Comparison of ENCODE assay signal across 16 mouse cellular contexts in genomic region chr14:24216678-24217361, GRCm38 (mm10). TPM values are rescaled to one million over a fixed set of nuclear protein-coding genes. Genes with fewer than 3 reads are reported as not detected.
DNase-seq lines count a peak whose midpoint lies in the region; ATAC-seq and TF ChIP-seq lines count a peak whose summit lies in the region.
"Had no signal": no experiment of that assay in that cellular context is flagged by ENCODE, and none has a peak within 500 bp of the region (broad histone marks: within the 10 kb centered on the region; RNA-seq: fewer than 3 reads in every experiment).

No protein-coding gene starts in this region.

- no peak for TF ChIP-seq EP300 in liver, postnatal 0 days (IDR thresholded peaks at IDR 0.05; ENCODE audit: low read depth)

- H3K4me1 ChIP-seq in heart, embryonic 15.5 days (replicated peaks), result peaks cover 48% of the 10 kb centered on the region
- H3K4me1 ChIP-seq in liver, embryonic 11.5 days (replicated peaks; ENCODE audit: control insufficient read depth, insufficient read depth, low read length), result peaks cover 23% of the 10 kb centered on the region
- no peaks in the 10 kb centered on the region; the same call in 1 of the 2 replicates for H3K4me1 ChIP-seq in liver, postnatal 0 days (ENCODE audit: insufficient read depth)
- H3K4me1 ChIP-seq in embryonic facial prominence, embryonic 14.5 days (ENCODE audit: control insufficient read depth, insufficient read depth, low read length), result peaks cover 63% of the 10 kb centered on the region
- peaks cover 83% of the 10 kb centered on the region for H3K4me1 ChIP-seq in limb, embryonic 13.5 days

- no peaks in the 10 kb centered on the region for H3K36me3 ChIP-seq in heart, embryonic 15.5 days
- H3K36me3 ChIP-seq in liver, embryonic 11.5 days (ENCODE audit: control insufficient read depth, insufficient read depth, low read length), result no peaks in the 10 kb centered on the region
- no peaks in the 10 kb centered on the region for H3K36me3 ChIP-seq in liver, postnatal 0 days (replicated peaks; ENCODE audit: insufficient read depth, low read length)
- no peaks in the 10 kb centered on the region for H3K36me3 ChIP-seq in embryonic facial prominence, embryonic 14.5 days (ENCODE audit: control insufficient read depth, insufficient read depth, low read length)
- H3K36me3 ChIP-seq in limb, embryonic 13.5 days, result no peaks in the 10 kb centered on the region
- H3K36me3 ChIP-seq: liver, embryonic 13.5 days; neural tube, embryonic 13.5 days had no signal

- ATAC-seq in heart, embryonic 15.5 days (replicated peaks; ENCODE audit: insufficient number of reproducible peaks, insufficient read depth, low FRiP score, low read depth), result 0 out of 2 replicates have a peak, but pooled peaks have one; percentile 11
- ATAC-seq in liver, embryonic 11.5 days (replicated peaks; ENCODE audit: low FRiP score), result no peak
- ATAC-seq in liver, postnatal 0 days, result no peak
- ATAC-seq in embryonic facial prominence, embryonic 14.5 days (ENCODE audit: low read depth), result no peak
- ATAC-seq in limb, embryonic 13.5 days (ENCODE audit: low FRiP score, low read depth), result 0 out of 2 replicates have a peak, but pooled peaks have one; percentile 9
- ATAC-seq: CD4-positive, CD25-positive, alpha-beta regulatory T cell, adult 4 months had no signal

- H3K4me3 ChIP-seq in heart, embryonic 15.5 days, result no peak overlapping the region
- H3K4me3 ChIP-seq in liver, embryonic 11.5 days (ENCODE audit: low read depth, low read length), result no peak overlapping the region
- no peak overlapping the region for H3K4me3 ChIP-seq in liver, postnatal 0 days (ENCODE audit: low read depth, low read length)
- no peak overlapping the region for H3K4me3 ChIP-seq in embryonic facial prominence, embryonic 14.5 days (ENCODE audit: low read depth, low read length)
- H3K4me3 ChIP-seq in limb, embryonic 13.5 days, result no peak overlapping the region
- H3K4me3 ChIP-seq: left cerebral cortex, adult 2 months; liver, embryonic 13.5 days; neural tube, embryonic 13.5 days had no signal

- TF ChIP-seq CTCF in liver, postnatal 0 days (IDR thresholded peaks at IDR 0.05; ENCODE audit: low read depth), result no peak

- no peak overlapping the region for H3K4me2 ChIP-seq in heart, embryonic 15.5 days
- H3K4me2 ChIP-seq in liver, embryonic 11.5 days, result peak overlapping the region; percentile 23; the same call in 1 of the 2 replicates
- H3K4me2 ChIP-seq in liver, postnatal 0 days (ENCODE audit: low read depth, low read length), result no peak overlapping the region
- no peak overlapping the region for H3K4me2 ChIP-seq in embryonic facial prominence, embryonic 14.5 days (ENCODE audit: low read depth, low read length)
- peak overlapping the region; percentile 40 for H3K4me2 ChIP-seq in limb, embryonic 13.5 days (replicated peaks)
- H3K4me2 ChIP-seq: liver, embryonic 13.5 days; neural tube, embryonic 13.5 days had no signal

- H3K27me3 ChIP-seq in heart, embryonic 15.5 days, result no peaks in the 10 kb centered on the region
- 0 out of 2 replicates have a peak, but pooled peaks cover 6% of the 10 kb centered on the region for H3K27me3 ChIP-seq in liver, embryonic 11.5 days (replicated peaks; ENCODE audit: control insufficient read depth, insufficient read depth, low read length)
- H3K27me3 ChIP-seq in liver, postnatal 0 days (ENCODE audit: insufficient read depth, low read length), result no peaks in the 10 kb centered on the region
- no peaks in the 10 kb centered on the region for H3K27me3 ChIP-seq in embryonic facial prominence, embryonic 14.5 days (replicated peaks; ENCODE audit: control insufficient read depth, insufficient read depth, low read length)
- no peaks in the 10 kb centered on the region for H3K27me3 ChIP-seq in limb, embryonic 13.5 days
- H3K27me3 ChIP-seq: neural tube, embryonic 13.5 days had no signal

- DNase-seq in heart, postnatal 14 days, result no peak
- no peak for DNase-seq in liver, embryonic 11.5 days (ENCODE audit: low spot score)
- no peak for DNase-seq in liver, postnatal 0 days
- DNase-seq in embryonic facial prominence, embryonic 14.5 days (ENCODE audit: low spot score), result peak; percentile 26
- DNase-seq in adrenal gland, postnatal 14 days, result no peak
- DNase-seq: cerebellum, adult 2 months; embryo, embryonic 11 days; gastrocnemius, postnatal 36 days; liver, embryonic 13.5 days; lung, postnatal 4 days; midbrain, embryonic 14.5 days had no signal

- no peak overlapping the region for H3K27ac ChIP-seq in heart, embryonic 15.5 days
- H3K27ac ChIP-seq in liver, embryonic 11.5 days (ENCODE audit: low read depth, low read length), result peak overlapping the region; percentile 21; the same call in 1 of the 2 replicates
- H3K27ac ChIP-seq in liver, postnatal 0 days (ENCODE audit: low read depth), result no peak overlapping the region
- no peak overlapping the region for H3K27ac ChIP-seq in embryonic facial prominence, embryonic 14.5 days (replicated peaks; ENCODE audit: low read depth, low read length)
- H3K27ac ChIP-seq in limb, embryonic 13.5 days, result no peak overlapping the region; the same call in 1 of the 2 replicates
- H3K27ac ChIP-seq: left cerebral cortex, adult 2 months; liver, embryonic 13.5 days; neural tube, embryonic 13.5 days had no signal

- no peaks in the 10 kb centered on the region for H3K9me3 ChIP-seq in heart, embryonic 15.5 days (replicated peaks)
- no peaks in the 10 kb centered on the region for H3K9me3 ChIP-seq in liver, embryonic 11.5 days (ENCODE audit: control insufficient read depth, low read length)
- no peaks in the 10 kb centered on the region for H3K9me3 ChIP-seq in liver, postnatal 0 days (ENCODE audit: low read length)
- no peaks in the 10 kb centered on the region for H3K9me3 ChIP-seq in embryonic facial prominence, embryonic 14.5 days (ENCODE audit: control insufficient read depth, low read length)
- H3K9me3 ChIP-seq in limb, embryonic 13.5 days, result no peaks in the 10 kb centered on the region
- H3K9me3 ChIP-seq: liver, embryonic 13.5 days; neural tube, embryonic 13.5 days had no signal

- WGBS in heart, embryonic 15.5 days, result 43% methylated on average over 10 of the region's 11 CpGs
- 53% methylated on average over 11 of the region's 11 CpGs for WGBS in liver, embryonic 11.5 days
- 56% methylated on average over 11 of the region's 11 CpGs for WGBS in liver, postnatal 0 days (ENCODE audit: insufficient replicate concordance)
- WGBS in embryonic facial prominence, embryonic 14.5 days, result 43% methylated on average over 11 of the region's 11 CpGs
- 27% methylated on average over 11 of the region's 11 CpGs for WGBS in limb, embryonic 13.5 days

- H3K9ac ChIP-seq in heart, embryonic 15.5 days, result no peak overlapping the region
- no peak overlapping the region for H3K9ac ChIP-seq in liver, embryonic 11.5 days (ENCODE audit: low read depth, low read length)
- H3K9ac ChIP-seq in liver, postnatal 0 days (replicated peaks), result no peak overlapping the region
- no peak overlapping the region for H3K9ac ChIP-seq in embryonic facial prominence, embryonic 14.5 days (ENCODE audit: low read depth, low read length)
- H3K9ac ChIP-seq in limb, embryonic 13.5 days, result 0 out of 2 replicates have a peak overlapping the region, but pooled peaks have one; percentile 31
- H3K9ac ChIP-seq: liver, embryonic 13.5 days; neural tube, embryonic 13.5 days had no signal

- intact Hi-C loops in heart, postnatal 14 days (cut with DNase I), result no loop called here

RNA-seq across cellular contexts. Expression of gene Dlg5, which starts 28.9 kb away (rescaled TPM):
- 5.7 and 8.8 TPM in 2 replicates for polyA plus RNA-seq in heart, embryonic 15.5 days (2015; fragmentation: Nextera tagmentation; extraction: Ambion mirVana)
- 10 to 100 TPM; 10.4 to 14.1 TPM for total RNA-seq in heart, postnatal 14 days (2021)
- polyA plus RNA-seq in liver, embryonic 11.5 days (2014; fragmentation: Nextera tagmentation; extraction: Ambion mirVana), result 7.7 and 9.2 TPM in 2 replicates
- polyA plus RNA-seq in liver, postnatal 0 days (2015; fragmentation: Nextera tagmentation; extraction: Ambion mirVana), result 0.47 and 0.88 TPM in 2 replicates
- polyA plus RNA-seq in embryonic facial prominence, embryonic 14.5 days (2014; fragmentation: Nextera tagmentation; extraction: Ambion mirVana), result 24.7 and 30.3 TPM in 2 replicates
- polyA plus RNA-seq in limb, embryonic 13.5 days (2015; fragmentation: Nextera tagmentation; extraction: Ambion mirVana), result 30.2 and 31.5 TPM in 2 replicates
- 35.9 and 50.1 TPM in 2 replicates for total RNA-seq in adrenal gland, postnatal 14 days (2021)

Comparison
In these comparisons a context has a peak if more than half of its experiments do, and no peak if none do; other contexts are left out.
1. H3K4me2 ChIP-seq: peak in liver, embryonic 11.5 days (single experiment) and limb, embryonic 13.5 days (single experiment); none in heart, embryonic 15.5 days (single experiment), liver, postnatal 0 days (single experiment) and embryonic facial prominence, embryonic 14.5 days (single experiment).
2. ATAC-seq: peak in heart, embryonic 15.5 days (single experiment) and limb, embryonic 13.5 days (single experiment); none in liver, embryonic 11.5 days (single experiment), liver, postnatal 0 days (single experiment) and embryonic facial prominence, embryonic 14.5 days (single experiment).